Mouse (Mus musculus): Measurements from ENCODE around the gene Galnt2.

Galnt2 gene

GRCm38 (mm10) chr8:124272792-124273191, 41.6 kb downstream of the Galnt2 start:
- no peak for DNase-seq (ENCODE audit: low read depth)

- DNase-seq (ENCODE audit: low read depth), result no peak
Observed at GRCm38 (mm10) chr8:124273606-124274218, 42.5 kb downstream of the Galnt2 start.

- no peak for DNase-seq (ENCODE audit: low read depth)
Observed at GRCm38 (mm10) chr8:124274441-124275120, 43.4 kb downstream of the Galnt2 start.

GRCm38 (mm10) chr8:124275377-124276071, 44.3 kb downstream of the Galnt2 start:
- no peak for DNase-seq (ENCODE audit: low read depth)

GRCm38 (mm10) chr8:124277951-124278910, 47.0 kb downstream of the Galnt2 start:
- DNase-seq (ENCODE audit: low read depth), result no peak

GRCm38 (mm10) chr8:124278956-124279689, 47.9 kb downstream of the Galnt2 start:
- no peak for DNase-seq (ENCODE audit: low read depth)

GRCm38 (mm10) chr8:124279690-124279985, 48.4 kb downstream of the Galnt2 start:
- no peak for DNase-seq (ENCODE audit: low read depth)

- DNase-seq (ENCODE audit: low read depth), result no peak
Observed at GRCm38 (mm10) chr8:124281700-124282541, 50.7 kb downstream of the Galnt2 start.

GRCm38 (mm10) chr8:124282878-124283630, 51.9 kb downstream of the Galnt2 start:
- DNase-seq (ENCODE audit: low read depth), result no peak

GRCm38 (mm10) chr8:124283644-124284332, 52.6 kb downstream of the Galnt2 start:
- DNase-seq (ENCODE audit: low read depth), result no peak

- no peak for DNase-seq (ENCODE audit: low read depth)
Observed at GRCm38 (mm10) chr8:124284333-124284711, 53.1 kb downstream of the Galnt2 start.

- no peak for DNase-seq (ENCODE audit: low read depth)
Observed at GRCm38 (mm10) chr8:124284984-124285576, 53.9 kb downstream of the Galnt2 start.

GRCm38 (mm10) chr8:124286461-124287124, 55.4 kb downstream of the Galnt2 start:
- DNase-seq (ENCODE audit: low read depth), result no peak

- DNase-seq (ENCODE audit: low read depth), result no peak
Observed at GRCm38 (mm10) chr8:124288215-124288864, 57.1 kb downstream of the Galnt2 start.

- DNase-seq (ENCODE audit: low read depth), result no peak
Observed at GRCm38 (mm10) chr8:124289481-124290050, 58.4 kb downstream of the Galnt2 start.

- no peak for DNase-seq (ENCODE audit: low read depth)
Observed at GRCm38 (mm10) chr8:124290911-124291691, 59.9 kb downstream of the Galnt2 start.

GRCm38 (mm10) chr8:124291693-124292092, 60.5 kb downstream of the Galnt2 start:
- DNase-seq (ENCODE audit: low read depth), result no peak
